Mouse (Mus musculus) left cerebral cortex, adult 11 months (tissue): ENCODE measurements around the gene Scgb1b30.
"Not testable (repeated sequence)": the region's sequence is repeated elsewhere in the genome, so short reads cannot be mapped to it uniquely, and the experiment has no call there.

Experiments used
- DNase-seq: peaks from one replicate; pipeline ENCODE4 v3.0.0; 2022; ENCODE audit warnings: low spot score

Scgb1b30 gene

DNA sequence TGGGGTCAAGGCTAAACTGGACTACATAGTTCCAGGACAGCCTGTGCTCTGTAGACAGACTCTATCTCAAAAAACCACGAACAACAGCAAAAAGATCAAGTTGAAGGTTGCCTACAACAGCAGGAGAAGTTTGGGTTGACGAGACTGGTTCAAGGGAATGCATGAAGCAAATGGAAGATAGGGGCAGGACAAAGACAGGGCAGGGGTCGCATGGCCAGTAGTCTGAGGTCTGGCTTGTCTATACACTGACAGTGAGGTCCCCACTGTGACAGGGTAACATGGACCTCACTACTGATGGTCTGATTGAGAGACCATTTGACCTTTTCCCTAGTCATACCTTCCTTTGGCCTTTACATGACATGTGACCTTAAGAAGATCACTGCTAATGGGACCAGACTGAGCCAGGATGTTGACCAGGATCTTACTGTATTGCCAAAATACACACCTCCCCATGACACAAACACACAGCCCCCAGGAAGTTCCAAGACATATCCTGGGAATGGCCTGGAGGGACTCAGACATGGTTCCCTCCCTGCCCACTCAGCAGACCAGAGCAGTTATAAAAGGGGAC, at the start of gene Scgb1b30:
Scgb1b30 (plus strand) TSS at position 521 of the 571 bp plus-strand sequence.
- DNase-seq = no peak

DNA sequence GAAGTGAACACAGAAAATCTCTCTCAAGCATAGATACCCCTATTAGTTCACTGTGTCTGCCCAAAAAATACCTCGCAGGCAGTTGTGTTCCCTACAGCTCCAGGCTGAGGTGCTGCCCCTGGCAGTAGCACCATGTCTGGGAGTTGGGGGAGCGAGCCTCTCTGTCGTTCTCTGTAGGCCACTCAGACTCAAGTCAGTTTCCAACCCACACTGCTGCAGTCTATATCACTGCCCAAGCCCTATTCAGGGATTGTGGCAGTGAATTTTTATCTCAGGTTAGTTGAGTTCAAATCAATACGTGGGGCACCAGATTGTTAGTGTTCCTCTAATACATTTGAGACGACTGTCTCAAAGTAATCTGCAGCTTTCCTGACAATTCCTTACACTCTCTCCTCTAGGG, 27.1 kb upstream of the Scgb1b30 start:
- not testable (repeated sequence) for DNase-seq

DNA sequence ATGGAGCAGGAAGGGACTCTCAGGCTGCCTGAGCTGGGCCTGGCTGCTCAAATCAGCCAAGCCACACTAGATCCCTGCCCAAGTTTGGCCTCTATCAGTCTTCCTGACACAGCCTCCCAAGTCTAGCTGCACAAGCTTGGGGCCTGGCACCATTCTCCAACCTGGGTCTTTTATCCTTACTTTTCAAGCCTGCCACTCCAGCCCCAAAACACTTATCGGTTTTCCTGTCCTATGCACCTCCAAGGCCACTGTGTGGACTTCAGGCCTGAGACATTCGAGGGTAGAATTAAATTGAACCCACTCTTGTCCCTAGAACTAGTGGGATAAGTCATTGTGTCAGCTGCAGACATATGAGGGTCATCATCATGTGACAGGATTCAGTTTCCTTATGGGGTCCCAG, 4.8 kb downstream of the Scgb1b30 start:
- no peak for DNase-seq

DNA sequence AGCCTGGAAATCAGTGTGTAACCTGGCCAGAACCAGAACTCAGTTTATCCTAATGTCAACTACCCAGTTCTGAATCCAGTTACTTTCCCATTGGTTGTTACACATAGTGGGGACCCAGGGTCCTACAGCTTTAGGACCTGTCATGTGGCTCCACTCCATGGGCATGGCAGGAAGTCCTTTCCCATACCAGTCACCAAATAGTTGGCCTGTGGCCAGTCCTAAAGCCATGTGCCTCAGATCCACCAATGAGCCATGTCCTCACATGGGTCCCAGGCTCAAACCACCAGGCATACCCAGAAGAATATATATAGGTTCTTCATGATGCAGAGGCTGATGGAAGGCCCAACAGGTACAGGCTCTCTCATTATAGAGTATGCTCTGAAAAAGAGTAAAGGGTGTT, 6.0 kb downstream of the Scgb1b30 start:
- no peak for DNase-seq

DNA sequence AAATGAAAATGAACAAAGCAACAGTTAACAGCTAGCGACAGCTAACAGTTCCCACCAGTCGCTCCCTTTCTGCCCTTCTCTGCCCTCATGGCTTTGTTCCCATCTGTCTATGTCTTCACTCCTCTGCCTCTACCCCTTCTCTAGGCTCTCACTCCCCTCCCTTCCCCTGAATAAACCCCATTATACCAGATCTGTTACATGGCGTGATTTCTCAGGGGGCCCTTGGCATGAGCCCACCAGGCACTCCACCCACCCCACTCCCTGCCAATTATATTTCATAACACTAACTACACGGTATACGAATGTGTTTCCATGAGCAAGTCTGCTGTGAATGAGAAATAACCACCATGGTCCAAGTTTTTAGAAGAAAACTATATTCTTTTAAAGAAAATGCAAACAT, 14.0 kb downstream of the Scgb1b30 start:
- DNase-seq = no peak

DNA sequence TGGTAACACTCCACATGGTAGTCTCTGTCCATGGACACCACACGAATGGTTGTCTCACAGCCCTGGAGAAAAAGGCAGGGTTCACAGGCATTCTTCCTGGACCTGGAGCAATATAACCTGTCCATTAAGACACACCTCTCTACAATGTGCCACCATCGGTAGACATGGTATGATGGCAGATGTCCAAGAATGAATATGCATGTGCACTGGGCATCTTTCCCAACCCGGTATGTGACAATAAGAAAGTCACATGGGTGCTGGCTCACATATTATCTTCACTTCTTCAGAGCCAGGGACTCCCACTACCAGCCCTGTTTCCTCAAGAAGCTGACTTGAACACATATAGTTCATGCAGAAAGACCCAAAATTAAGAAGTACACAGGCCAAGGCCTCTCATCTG, 21.4 kb downstream of the Scgb1b30 start:
- no peak for DNase-seq

DNA sequence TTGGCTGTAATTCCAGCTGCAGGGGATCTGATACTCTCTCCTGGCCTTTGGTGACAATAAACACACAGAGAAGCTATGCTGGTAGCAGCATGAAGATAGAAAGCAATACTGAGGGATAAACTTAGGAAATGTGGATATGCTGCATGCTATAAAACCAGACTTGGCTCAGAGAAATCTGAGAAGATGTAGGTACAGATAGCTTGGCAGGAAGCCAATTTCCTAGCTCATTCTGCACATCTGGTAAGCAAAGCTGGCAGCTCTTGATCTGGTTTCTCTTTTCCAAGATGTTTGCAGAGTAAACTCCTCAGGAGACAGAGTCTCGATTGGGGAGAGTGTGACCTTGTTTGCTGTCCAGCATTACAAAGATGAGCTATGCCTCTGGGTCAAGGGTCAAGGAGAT, 25.4 kb downstream of the Scgb1b30 start:
- DNase-seq = not testable (repeated sequence)

DNA sequence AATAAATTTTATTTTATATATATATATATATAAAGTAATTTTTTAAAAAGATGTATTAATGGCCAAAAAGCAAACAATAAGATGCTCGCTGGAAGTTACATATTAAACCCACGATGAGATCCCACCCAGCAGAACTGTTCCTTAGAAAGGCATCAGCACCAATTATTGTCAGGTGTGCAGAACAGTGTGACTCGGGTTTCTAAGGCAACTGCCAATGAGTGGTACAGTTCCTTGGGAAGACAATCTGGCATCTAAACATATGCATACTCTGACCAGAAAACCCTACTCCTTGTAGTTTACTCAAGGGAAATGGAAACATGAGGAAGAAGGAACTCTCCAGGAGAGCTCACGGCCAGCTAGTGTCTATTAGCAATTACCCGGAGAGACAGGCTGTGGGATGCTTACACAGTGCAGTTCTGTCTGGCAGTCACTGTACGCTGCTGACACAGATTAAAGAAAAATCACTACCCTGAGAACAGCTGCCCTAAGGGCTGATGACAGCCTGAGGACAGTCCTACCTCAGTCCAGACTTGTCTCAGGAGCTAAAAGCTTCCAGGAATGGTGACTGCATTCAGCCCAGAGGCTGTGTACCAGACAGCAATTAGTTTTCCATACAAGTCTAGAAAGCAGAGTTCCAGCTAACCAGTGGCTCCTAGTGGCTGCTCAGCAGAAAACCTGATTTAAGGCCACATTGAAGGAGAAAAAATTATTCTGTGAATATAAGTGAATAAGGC, 27.9 kb downstream of the Scgb1b30 start:
- no peak for DNase-seq

DNA sequence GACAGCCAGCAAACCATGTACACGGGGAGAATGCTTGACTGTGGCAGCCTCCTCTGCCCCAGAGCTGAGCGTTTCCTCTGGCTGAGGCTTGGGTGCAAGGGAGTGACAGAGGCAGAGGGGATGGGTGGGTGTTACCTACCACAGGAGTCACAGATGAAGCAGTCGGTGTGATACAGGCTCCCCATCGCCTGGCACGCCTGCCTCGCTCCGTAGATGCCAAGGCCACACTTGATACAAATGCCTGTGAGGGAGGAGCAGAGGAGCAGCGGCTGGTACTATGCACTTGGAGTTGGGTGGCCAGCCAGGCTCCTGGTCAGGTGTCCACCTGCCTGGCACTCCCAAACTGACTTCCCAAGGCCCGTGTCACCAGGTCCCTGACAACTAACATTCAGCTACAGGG, 30.1 kb downstream of the Scgb1b30 start:
- DNase-seq = no peak

DNA sequence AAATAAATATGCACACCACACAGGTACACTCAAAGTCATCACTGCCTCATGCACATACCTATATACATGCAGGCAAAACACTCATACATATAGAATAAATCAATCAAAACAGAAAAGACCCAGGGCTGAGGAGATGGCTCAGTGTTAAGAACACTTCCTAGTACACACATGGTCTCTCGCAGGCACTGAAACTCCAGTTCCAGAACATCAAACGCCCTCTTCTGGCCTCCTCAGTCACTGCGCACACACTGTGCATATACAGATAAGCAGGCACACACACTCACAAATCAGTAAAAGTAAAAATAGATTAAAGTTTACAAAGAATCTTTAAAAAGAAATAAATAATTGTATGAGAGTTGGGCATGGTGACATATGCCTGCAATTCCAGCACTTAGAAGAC, 31.1 kb downstream of the Scgb1b30 start:
- DNase-seq = no peak

DNA sequence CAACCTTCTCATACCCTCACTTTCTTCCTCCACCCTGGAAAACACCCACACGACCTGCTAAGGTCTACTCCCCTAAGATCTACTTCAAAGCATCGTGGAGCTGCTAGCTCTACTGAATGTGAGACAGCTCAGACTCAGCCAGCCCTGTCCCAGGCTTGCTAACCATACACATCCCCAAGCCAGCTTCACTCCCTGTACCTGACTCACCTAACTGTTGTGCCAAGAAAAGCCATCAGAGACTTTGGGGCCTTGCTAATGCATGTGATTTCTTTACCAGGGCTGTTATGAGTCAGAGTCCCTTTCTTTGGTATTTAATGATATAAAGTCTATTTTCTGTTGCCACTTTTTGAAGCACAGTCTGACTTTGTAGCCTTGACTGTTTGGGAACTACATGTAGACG, 35.9 kb downstream of the Scgb1b30 start:
- no peak for DNase-seq

DNA sequence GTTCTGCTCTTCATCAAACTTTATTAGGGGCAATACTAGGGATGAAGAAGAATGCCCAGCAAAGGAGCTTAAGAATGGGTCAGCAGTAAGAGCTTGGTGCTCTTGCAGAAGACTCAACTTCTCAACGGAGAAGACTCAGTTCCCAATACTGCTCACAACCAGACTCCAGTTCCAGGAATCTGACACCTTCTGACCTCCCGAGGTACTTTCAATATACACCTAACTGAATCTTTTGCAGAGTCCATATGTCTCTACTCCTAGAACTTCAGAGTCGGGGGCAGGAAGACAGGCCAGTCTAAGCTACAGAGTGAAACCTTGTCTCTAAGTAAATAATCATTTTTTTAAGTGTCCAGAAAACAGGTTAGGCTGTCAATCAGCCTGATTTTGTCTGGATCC, 36.7 kb downstream of the Scgb1b30 start:
- DNase-seq = no peak

DNA sequence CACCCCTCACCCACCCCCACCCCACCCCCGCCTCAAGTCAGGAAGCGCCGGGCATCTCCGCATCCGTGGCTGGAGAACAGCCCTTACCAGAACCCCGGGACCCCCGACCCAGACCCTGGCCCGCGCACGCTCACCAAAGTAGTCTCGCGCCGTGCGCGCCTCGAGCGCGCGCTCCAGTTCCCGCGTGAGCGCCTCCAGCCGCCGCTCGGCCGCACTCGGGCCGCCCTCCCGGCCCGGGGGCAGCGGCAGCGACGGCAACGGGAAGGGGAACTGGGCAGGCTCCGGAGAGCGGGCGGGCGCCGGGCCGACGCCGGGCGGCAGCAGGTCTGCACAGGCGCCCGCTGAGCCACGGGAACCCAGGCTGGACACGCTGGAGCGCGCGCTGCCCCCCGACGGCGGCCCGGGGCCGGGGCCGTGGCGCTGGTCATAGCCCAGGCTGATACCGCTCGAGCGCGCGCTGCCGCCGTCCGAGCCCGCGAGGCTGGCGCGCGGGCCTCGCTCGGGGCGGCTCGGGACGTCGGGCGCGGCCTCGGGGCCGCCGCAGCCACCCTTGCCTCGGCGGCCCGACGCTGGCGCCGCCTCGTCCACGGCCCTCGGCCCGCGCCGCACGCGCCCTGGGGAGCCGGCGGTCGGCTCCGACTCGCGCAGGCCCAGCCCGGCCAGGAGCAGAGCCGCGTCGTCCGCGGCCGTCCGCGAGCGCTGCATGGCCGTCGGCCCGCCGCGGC, 37.3 kb downstream of the Scgb1b30 start:
- no peak for DNase-seq

DNA sequence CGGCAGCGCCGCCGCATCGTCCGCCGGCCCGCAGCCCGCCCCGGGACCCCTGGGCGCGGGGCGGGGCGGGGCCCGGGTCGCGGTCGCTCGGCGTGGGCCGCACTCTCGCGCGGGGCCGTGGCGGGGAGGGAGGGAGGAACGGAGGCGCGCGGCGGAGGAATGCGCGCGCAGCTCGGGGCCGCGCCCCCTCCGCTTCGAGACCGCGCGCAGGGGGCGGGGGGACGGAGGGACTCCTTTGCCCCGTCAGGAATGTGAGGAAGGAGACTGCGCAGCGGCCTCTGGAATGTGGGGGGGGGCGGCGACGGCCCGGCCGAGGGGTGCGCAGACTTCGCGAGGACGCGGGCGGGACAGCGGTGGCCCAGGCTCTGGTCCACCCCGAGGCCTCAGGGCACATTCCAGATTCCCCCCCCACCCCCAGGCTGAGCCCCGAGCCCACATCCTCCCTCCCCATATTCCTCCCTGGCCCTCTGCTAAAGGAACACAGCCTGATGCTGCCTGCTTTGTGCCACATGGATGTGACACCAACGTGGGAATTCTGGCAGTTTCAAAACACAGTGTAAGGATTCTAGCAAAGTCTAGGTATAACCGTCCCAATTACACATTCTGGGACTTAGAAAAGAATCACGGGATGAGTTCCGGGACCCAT, 38.0 kb downstream of the Scgb1b30 start, which contains the start of gene Wtip:
Wtip (minus strand) TSS at position 152 of the 646 bp plus-strand sequence.
- no peak for DNase-seq

DNA sequence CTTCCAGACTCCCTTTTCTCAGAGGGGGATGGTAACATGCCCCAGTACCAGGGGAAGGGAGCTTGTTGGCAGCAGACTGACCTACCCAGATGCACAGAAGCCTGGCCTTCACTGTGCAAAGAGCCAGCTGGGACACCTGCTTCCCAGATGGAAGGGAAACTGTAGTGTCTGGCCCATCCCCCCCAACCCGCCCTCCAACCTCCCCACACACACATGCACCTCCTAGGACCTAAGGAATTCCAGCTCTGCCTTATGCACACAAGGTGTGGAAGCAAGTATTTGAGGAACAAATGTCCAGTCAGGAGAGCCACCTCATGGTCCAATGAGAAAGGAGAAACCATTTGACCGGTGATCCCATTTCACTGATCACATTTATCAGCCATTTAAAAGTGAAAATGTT, 39.1 kb downstream of the Scgb1b30 start:
- no peak for DNase-seq

DNA sequence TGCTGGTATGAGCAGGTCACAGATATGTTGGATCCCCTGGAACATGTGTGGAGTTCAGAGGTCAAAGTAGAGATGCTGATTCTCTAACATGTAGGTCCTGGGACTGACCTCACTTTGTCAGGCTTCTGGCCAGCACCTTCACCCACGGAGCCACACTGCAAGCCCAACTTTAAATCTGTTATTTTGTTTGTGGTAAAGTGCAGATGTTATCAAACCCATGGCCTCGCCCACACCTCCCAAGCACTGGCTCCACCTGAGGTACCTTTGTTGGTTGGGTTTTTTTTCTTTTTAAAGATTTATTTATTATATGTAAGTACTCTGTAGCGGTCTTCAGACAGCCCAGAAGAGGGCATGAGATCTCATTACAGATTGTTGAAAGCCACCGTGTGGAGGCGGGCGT, 44.3 kb downstream of the Scgb1b30 start:
- no peak for DNase-seq

DNA sequence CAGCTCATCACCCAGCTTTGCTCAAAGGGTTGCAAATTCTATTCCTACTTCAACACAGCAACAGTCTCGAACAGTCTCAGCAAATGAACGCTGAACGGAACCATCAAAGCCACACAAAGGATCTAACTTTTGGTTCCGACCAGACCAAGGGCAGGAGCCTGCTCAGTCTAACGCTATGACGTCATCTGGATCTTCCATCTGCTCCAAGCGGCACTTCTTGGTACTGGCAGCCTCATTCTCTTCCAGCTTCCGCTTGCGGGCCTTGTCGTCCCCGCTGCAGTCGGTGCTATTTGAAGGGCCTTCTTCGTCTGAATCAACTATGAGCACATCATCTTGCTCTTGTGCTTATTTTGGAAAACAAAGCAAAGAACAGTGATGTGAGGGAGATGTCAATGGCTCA, 45.9 kb downstream of the Scgb1b30 start:
- DNase-seq = no peak

DNA sequence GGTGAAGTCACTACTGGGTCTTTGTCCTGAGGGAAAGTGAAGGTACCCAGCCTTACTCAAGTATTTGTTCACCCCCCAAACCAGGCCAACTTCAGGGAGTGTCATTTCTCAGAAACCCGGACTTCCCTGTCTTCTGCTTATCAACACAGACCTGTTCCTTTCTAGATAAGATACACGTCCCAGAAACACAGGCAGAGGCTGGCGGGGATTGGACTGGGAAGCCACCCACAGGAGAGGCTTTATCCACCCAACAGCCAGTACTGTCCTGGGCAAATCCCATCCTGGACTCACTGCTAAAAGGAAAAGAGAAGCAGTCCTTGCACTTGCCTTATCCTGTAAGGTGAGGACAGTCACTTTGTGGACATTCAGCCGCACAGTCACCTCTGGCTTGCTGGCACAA, 52.0 kb downstream of the Scgb1b30 start:
- no peak for DNase-seq
